Mouse (Mus musculus) embryo, embryonic 9.5 days (tissue): ENCODE measurements at regions not wholly inside any gene's neighbourhood (a gene's known extent, or its start where the extent isn't known, plus 50 kb on each side); places are given as distances from the start of the nearest gene placed in this dataset.
A peak's percentile ranks its signal among the peaks of the same experiment; 100 is the strongest.
"Not testable (repeated sequence)": the region's sequence is repeated elsewhere in the genome, so short reads cannot be mapped to it uniquely, and the experiment has no call there.

Source experiments
- DNase-seq: peaks from one replicate; pipeline ENCODE4 v3.0.0-alpha.2; 2017; ENCODE audit errors: extremely low spot score

GRCm38 (mm10) chr16:68209684-68210083 lies 589.0 kb upstream of the Cadm2 start:
- DNase-seq = not testable (repeated sequence)

GRCm38 (mm10) chr16:68204908-68205307 lies 584.2 kb upstream of the Cadm2 start:
- not testable (repeated sequence) for DNase-seq

GRCm38 (mm10) chr16:68164645-68165044 lies 543.9 kb upstream of the Cadm2 start:
- DNase-seq = peak; percentile 11

GRCm38 (mm10) chr16:68153541-68153940 lies 532.8 kb upstream of the Cadm2 start:
- no peak for DNase-seq
